Mouse (Mus musculus) frontal cortex, adult 2 months (tissue): ENCODE results near the gene Parl. TPM values are rescaled to one million over a fixed set of nuclear protein-coding genes. Genes with fewer than 3 reads are reported as not detected.
A peak's percentile ranks its signal among the peaks of the same experiment; 100 is the strongest.

ENCODE experiments used
- DNase-seq, 2 experiments: peaks; one replicate each; pipeline ENCODE4 v3.0.0; 2022; ENCODE audit warnings: low spot score in 1 of 2; ENCODE audit errors: extremely low spot score in 1 of 2
- polyA plus RNA-seq: library from polyadenylated mRNA; depleted of rRNA; stranded (reverse); fragments of >200 nt; gene quantifications from 2 replicates; pipeline ENCODE4 v1.2.3, GENCODE M21; 2012; rRNA removed

Gene Parl
- polyA plus RNA-seq, result 57.7 and 60.0 TPM in 2 replicates

- DNase-seq, result peak; percentile 11 to 85
Measured at GRCm38 (mm10) chr16:20301770-20302649, at the start of gene Parl. Gene Parl (minus strand): TSS chr16:20302387.

- DNase-seq, result peak in 1 of 2 experiments; percentile 23
Measured at GRCm38 (mm10) chr16:20345464-20345863, 43.3 kb upstream of the Parl start.

GRCm38 (mm10) chr16:20338616-20339015, 36.4 kb upstream of the Parl start:
- peak; percentile 81 to 82 for DNase-seq

- DNase-seq, result no peak
Measured at GRCm38 (mm10) chr16:20334918-20335317, 32.7 kb upstream of the Parl start.

GRCm38 (mm10) chr16:20328306-20328705, 26.1 kb upstream of the Parl start:
- no peak for DNase-seq

GRCm38 (mm10) chr16:20325286-20325685, 23.1 kb upstream of the Parl start, which contains the start of gene Cyp2ab1:
Gene Cyp2ab1 (minus strand): TSS chr16:20325404.
- no peak for DNase-seq

- no peak for DNase-seq
Measured at GRCm38 (mm10) chr16:20323907-20324306, 21.7 kb upstream of the Parl start.

GRCm38 (mm10) chr16:20322274-20322673, 20.1 kb upstream of the Parl start:
- no peak for DNase-seq

- no peak for DNase-seq
Measured at GRCm38 (mm10) chr16:20316770-20317169, 14.6 kb upstream of the Parl start.

- DNase-seq, result no peak
Measured at GRCm38 (mm10) chr16:20315266-20315665, 13.1 kb upstream of the Parl start.

GRCm38 (mm10) chr16:20312272-20312671, 10.1 kb upstream of the Parl start:
- DNase-seq, result no peak

GRCm38 (mm10) chr16:20300076-20300475, 2.1 kb downstream of the Parl start:
- DNase-seq, result no peak

GRCm38 (mm10) chr16:20280238-20280637, 21.9 kb downstream of the Parl start:
- no peak for DNase-seq

GRCm38 (mm10) chr16:20279395-20279794, 22.8 kb downstream of the Parl start:
- DNase-seq, result no peak

GRCm38 (mm10) chr16:20272994-20273393, 29.2 kb downstream of the Parl start:
- no peak for DNase-seq

GRCm38 (mm10) chr16:20271339-20271738, 30.8 kb downstream of the Parl start:
- DNase-seq, result no peak

GRCm38 (mm10) chr16:20265089-20265488, 37.1 kb downstream of the Parl start:
- DNase-seq, result no peak

GRCm38 (mm10) chr16:20257926-20258325, 44.3 kb downstream of the Parl start:
- no peak for DNase-seq

GRCm38 (mm10) chr16:20248442-20249174, 53.6 kb downstream of the Parl start:
- peak in 1 of 2 experiments; percentile 62 for DNase-seq

- DNase-seq, result no peak
Measured at GRCm38 (mm10) chr16:20247103-20247502, 55.1 kb downstream of the Parl start.
